Mouse (Mus musculus): ENCODE results near the gene Asb18. TPM values are rescaled to one million over a fixed set of nuclear protein-coding genes. Genes with fewer than 3 reads are reported as not detected.

Asb18 gene
- total and polyA plus RNA-seq, 3 experiments = not detected

DNA sequence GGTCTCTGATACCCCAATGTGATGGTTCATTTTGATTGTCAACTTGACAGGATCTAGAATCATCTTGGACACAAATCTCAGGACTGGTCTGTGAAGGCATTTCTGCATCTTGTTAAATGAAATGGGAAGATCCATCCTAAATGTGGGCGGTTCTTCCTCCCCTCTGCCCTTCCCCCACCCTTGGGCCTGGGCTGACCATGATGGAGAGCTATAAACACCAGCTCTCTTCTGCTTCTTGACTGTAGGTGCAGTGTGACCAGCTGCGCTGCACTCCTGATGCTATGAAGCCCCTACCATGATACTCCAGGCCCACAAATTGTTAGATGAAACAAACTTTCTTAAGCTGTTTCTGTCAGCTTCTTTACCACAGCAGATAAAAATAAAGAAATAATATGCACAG, 51.2 kb downstream of the Asb18 start:
- no peaks in the 10 kb centered on the region for H3K27me3 ChIP-seq (ENCODE audit: control insufficient read depth in 1 of 2, insufficient read depth in 2 of 2, low read length in 2 of 2)
- DNase-seq (ENCODE audit: low read depth, low spot score) = no peak
- H3K9ac ChIP-seq (ENCODE audit: control insufficient read depth, low read depth, low read length, poor library complexity, severe bottlenecking) = no peak overlapping the region
- H3K36me3 ChIP-seq (ENCODE audit: control insufficient read depth in 1 of 2, insufficient read depth in 2 of 2, low read length in 2 of 2) = no peaks in the 10 kb centered on the region
- no peak overlapping the region for H3K4me3 ChIP-seq (ENCODE audit: control insufficient read depth in 1 of 2, insufficient read depth in 1 of 2, low read depth in 2 of 2, low read length in 2 of 2)
- no peaks in the 10 kb centered on the region for H3K4me1 ChIP-seq (ENCODE audit: control insufficient read depth in 1 of 2, insufficient read depth in 2 of 2, low read length in 2 of 2)
- TF ChIP-seq MAX (IDR thresholded peaks at IDR 0.05; ENCODE audit: low read length) = no peak
- TF ChIP-seq ZNF384 (IDR thresholded peaks at IDR 0.05; ENCODE audit: low read depth, low read length) = no peak
- TF ChIP-seq GATA1 (IDR thresholded peaks at IDR 0.05; ENCODE audit: low read depth, low read length) = no peak
- no peaks in the 10 kb centered on the region for H3K9me3 ChIP-seq (replicated peaks; ENCODE audit: insufficient read depth, low read length)
- H3K27ac ChIP-seq (ENCODE audit: control insufficient read depth, low read depth, low read length) = no peak overlapping the region
- no peaks in the 10 kb centered on the region for H3K79me2 ChIP-seq (ENCODE audit: control insufficient read depth, insufficient read depth, low read length, poor library complexity)

DNA sequence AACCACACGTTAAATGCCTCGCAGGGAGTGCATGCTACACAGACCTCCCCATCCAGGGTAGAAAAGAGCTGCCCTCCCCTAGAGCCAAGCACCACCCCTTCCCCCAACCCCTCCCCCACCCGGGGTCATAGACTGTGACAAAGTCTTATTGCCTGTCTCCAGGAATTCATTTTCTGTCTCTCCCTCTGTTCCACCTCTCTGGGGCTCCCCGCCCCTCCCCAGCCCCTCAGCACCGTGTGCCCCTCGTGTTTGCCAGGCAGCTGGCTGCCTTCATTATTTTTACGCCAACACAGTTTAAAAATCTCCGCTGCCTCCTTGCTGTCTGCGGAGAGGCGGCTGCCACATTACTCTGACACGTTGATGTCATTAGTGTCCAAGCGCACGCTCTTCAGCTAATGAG, 52.4 kb downstream of the Asb18 start:
- Histone ChIP-seq H3K9me3 (replicated peaks; ENCODE audit: insufficient read depth, low read length) (no peaks in the 10 kb centered on the region), H3K9ac (ENCODE audit: control insufficient read depth, low read depth, low read length, poor library complexity, severe bottlenecking) (no peak overlapping the region), H3K79me2 (ENCODE audit: control insufficient read depth, insufficient read depth, low read length, poor library complexity) (no peaks in the 10 kb centered on the region), H3K4me3 (ENCODE audit: control insufficient read depth in 1 of 2, insufficient read depth in 1 of 2, low read depth in 2 of 2, low read length in 2 of 2) (no peak overlapping the region), H3K36me3 (ENCODE audit: control insufficient read depth in 1 of 2, insufficient read depth in 2 of 2, low read length in 2 of 2) (no peaks in the 10 kb centered on the region), H3K27me3 (ENCODE audit: control insufficient read depth in 1 of 2, insufficient read depth in 2 of 2, low read length in 2 of 2) (no peaks in the 10 kb centered on the region), H3K27ac (ENCODE audit: control insufficient read depth, low read depth, low read length) (no peak overlapping the region), H3K4me1 (ENCODE audit: control insufficient read depth in 1 of 2, insufficient read depth in 2 of 2, low read length in 2 of 2) (no peaks in the 10 kb centered on the region)
- no peak for TF ChIP-seq EP300 (IDR thresholded peaks at IDR 0.05; ENCODE audit: low read depth in 1 of 2, low read length in 2 of 2)
- TF ChIP-seq SIN3A (IDR thresholded peaks at IDR 0.05; ENCODE audit: low read length) = no peak
- no peak for TF ChIP-seq POLR2AphosphoS2 (IDR thresholded peaks at IDR 0.05; ENCODE audit: low read length)
- DNase-seq (ENCODE audit: low read depth, low spot score) = no peak

DNA sequence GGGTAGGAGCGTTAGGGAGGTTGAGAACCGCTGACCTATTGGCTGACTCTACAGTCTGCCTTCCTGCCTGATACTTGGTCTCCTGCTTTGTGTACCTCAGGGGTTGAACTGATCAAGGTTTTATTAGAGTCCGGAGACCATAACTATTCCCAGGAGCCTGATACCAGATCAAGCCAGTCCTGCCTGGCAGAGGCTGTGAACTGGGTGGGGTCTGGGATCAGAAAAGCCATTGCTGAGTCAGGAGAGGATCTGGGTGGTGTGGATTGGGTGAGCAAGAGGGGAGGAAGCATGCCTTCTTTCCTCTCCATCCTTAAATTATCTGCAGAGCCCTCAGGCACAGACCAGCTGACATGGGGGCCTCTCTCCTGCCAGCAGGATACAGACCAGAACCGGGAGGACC, 55.1 kb downstream of the Asb18 start:
- Histone ChIP-seq H3K36me3 (ENCODE audit: control insufficient read depth in 1 of 2, insufficient read depth in 2 of 2, low read length in 2 of 2) (no peaks in the 10 kb centered on the region), H3K9ac (ENCODE audit: control insufficient read depth, low read depth, low read length, poor library complexity, severe bottlenecking) (no peak overlapping the region), H3K79me2 (ENCODE audit: control insufficient read depth, insufficient read depth, low read length, poor library complexity) (no peaks in the 10 kb centered on the region), H3K4me1 (ENCODE audit: control insufficient read depth in 1 of 2, insufficient read depth in 2 of 2, low read length in 2 of 2) (no peaks in the 10 kb centered on the region), H3K9me3 (replicated peaks; ENCODE audit: insufficient read depth, low read length) (no peaks in the 10 kb centered on the region), H3K4me3 (ENCODE audit: control insufficient read depth in 1 of 2, insufficient read depth in 1 of 2, low read depth in 2 of 2, low read length in 2 of 2) (no peak overlapping the region), H3K27ac (ENCODE audit: control insufficient read depth, low read depth, low read length) (no peak overlapping the region), H3K27me3 (ENCODE audit: control insufficient read depth in 1 of 2, insufficient read depth in 2 of 2, low read length in 2 of 2) (no peaks in the 10 kb centered on the region)
- TF ChIP-seq JUND (IDR thresholded peaks at IDR 0.05; ENCODE audit: low read depth, low read length) (no peak), SMC3 (IDR thresholded peaks at IDR 0.05; ENCODE audit: low read depth, low read length) (no peak), KAT2A (conservative IDR thresholded peaks at IDR 0.05; ENCODE audit: low read depth, low read length) (no peak), MXI1 (IDR thresholded peaks at IDR 0.05; ENCODE audit: low read depth, low read length) (no peak)
- no peak for DNase-seq (ENCODE audit: low read depth, low spot score)

DNA sequence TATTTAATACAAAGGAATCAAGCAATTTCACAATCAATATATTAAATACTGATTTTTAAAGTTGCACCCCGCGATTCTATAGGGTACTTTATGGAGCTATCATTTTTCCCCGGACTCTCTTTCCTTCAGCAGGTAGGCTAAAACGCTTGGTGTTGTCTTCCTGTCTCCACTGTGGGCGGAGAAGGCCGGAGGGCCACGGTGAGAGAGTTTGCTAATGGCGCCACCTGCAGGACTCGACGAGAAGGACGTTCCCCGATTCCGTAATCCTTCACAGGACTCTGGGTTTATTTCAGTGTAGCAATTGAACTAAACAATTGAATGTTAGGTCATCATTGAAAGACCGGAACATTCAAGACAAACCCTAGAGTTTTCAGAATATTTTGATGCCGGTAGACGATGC, 71.3 kb downstream of the Asb18 start:
- no peak overlapping the region for H3K27ac ChIP-seq (ENCODE audit: control insufficient read depth, low read depth, low read length)
- H3K27me3 ChIP-seq (ENCODE audit: control insufficient read depth in 1 of 2, insufficient read depth in 2 of 2, low read length in 2 of 2) = no peaks in the 10 kb centered on the region
- no peak overlapping the region for H3K4me3 ChIP-seq (ENCODE audit: control insufficient read depth in 1 of 2, insufficient read depth in 1 of 2, low read depth in 2 of 2, low read length in 2 of 2)
- no peaks in the 10 kb centered on the region for H3K79me2 ChIP-seq (ENCODE audit: control insufficient read depth, insufficient read depth, low read length, poor library complexity)
- TF ChIP-seq ZNF384 (IDR thresholded peaks at IDR 0.05; ENCODE audit: low read depth, low read length) = no peak
- no peak for TF ChIP-seq POLR2A (IDR thresholded peaks at IDR 0.05; ENCODE audit: control insufficient read depth in 1 of 2, insufficient read depth in 1 of 2, low read depth in 1 of 2, low read length in 2 of 2, poor library complexity in 1 of 2)
- TF ChIP-seq POLR2AphosphoS5 (IDR thresholded peaks at IDR 0.05; ENCODE audit: borderline replicate concordance, low read depth, low read length) = no peak
- no peak for TF ChIP-seq MAFK (IDR thresholded peaks at IDR 0.05; ENCODE audit: borderline replicate concordance, low read depth, low read length)
- TF ChIP-seq ETS1 (IDR thresholded peaks at IDR 0.05; ENCODE audit: low read depth, low read length) = no peak
- TF ChIP-seq RAD21 (IDR thresholded peaks at IDR 0.05; ENCODE audit: low read depth, low read length) = no peak
- TF ChIP-seq CTCF (IDR thresholded peaks at IDR 0.05 in 2 of 3, conservative IDR thresholded peaks at IDR 0.05 in 1 of 3; ENCODE audit: control insufficient read depth in 1 of 3, insufficient read depth in 1 of 3, low read depth in 2 of 3, low read length in 3 of 3, poor library complexity in 1 of 3, severe bottlenecking in 1 of 3) = peak in 2 of 3 experiments; percentile 5 to 49; a peak in 4 of 6 replicates
- H3K9ac ChIP-seq (ENCODE audit: control insufficient read depth, low read depth, low read length, poor library complexity, severe bottlenecking) = no peak overlapping the region
- DNase-seq (ENCODE audit: low read depth, low spot score) = peak; percentile 2
- no peaks in the 10 kb centered on the region for H3K4me1 ChIP-seq (ENCODE audit: control insufficient read depth in 1 of 2, insufficient read depth in 2 of 2, low read length in 2 of 2)
- H3K36me3 ChIP-seq (ENCODE audit: control insufficient read depth in 1 of 2, insufficient read depth in 2 of 2, low read length in 2 of 2) = no peaks in the 10 kb centered on the region
- no peaks in the 10 kb centered on the region for H3K9me3 ChIP-seq (replicated peaks; ENCODE audit: insufficient read depth, low read length)
